Mouse (Mus musculus) inflammation-experienced regulatory T-cells, adult 16 weeks (primary cell): ENCODE results near the gene Tut1. TPM values are rescaled to one million over a fixed set of nuclear protein-coding genes. Genes with fewer than 3 reads are reported as not detected.

Experiments
- polyA plus RNA-seq: library from polyadenylated mRNA; unstranded; fragments of 100-300 nt; shearing (Covaris generic); gene quantifications from one replicate; pipeline ENCODE4 v1.2.1, GENCODE M21; 2017

The Tut1 gene
- polyA plus RNA-seq: 55.5 TPM

DNA sequence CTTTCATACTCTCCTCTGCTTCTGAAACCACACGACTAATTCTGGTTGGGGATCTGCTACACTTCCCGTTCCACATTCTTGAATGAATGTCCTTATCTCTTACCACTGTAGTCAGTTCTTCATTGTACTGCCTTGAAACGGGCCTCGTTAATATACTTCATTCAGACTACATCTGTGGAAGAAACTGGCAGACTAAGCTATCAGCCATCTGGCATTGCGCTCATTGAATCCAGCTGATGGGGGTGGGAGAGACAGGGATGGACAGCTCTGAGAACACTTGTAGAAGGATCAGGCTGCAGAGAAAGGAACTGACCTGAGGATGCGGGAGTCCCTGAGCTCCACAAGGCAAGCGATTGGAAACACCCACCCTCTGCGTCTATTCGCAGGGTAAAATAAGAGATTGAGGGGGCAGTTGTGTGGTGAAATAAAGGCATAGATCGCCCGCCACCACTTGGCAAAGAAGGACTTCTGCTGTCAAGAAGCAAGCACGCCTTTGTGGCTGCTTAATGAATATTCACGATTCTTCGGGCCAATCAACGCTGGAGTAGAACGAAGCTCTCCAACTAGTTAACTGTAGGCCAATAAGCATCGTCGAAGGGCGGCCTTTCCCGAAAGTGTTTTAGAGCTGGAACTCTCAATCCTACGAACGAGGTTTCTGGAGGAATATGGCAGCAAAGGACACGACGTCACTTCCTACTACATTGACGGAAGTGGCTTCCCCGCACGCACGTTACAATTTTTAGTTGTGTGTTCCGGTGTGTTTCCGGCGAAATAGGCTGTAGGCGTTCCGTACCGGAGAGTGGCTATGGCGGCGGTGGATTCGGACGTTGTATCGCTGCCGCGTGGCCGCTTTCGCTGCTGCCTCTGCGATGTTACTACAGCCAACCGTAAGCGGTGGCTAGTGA is at the start of gene Tut1:
TSS of gene Tut1 (plus strand) at position 713 of the 905 bp plus-strand sequence.

DNA sequence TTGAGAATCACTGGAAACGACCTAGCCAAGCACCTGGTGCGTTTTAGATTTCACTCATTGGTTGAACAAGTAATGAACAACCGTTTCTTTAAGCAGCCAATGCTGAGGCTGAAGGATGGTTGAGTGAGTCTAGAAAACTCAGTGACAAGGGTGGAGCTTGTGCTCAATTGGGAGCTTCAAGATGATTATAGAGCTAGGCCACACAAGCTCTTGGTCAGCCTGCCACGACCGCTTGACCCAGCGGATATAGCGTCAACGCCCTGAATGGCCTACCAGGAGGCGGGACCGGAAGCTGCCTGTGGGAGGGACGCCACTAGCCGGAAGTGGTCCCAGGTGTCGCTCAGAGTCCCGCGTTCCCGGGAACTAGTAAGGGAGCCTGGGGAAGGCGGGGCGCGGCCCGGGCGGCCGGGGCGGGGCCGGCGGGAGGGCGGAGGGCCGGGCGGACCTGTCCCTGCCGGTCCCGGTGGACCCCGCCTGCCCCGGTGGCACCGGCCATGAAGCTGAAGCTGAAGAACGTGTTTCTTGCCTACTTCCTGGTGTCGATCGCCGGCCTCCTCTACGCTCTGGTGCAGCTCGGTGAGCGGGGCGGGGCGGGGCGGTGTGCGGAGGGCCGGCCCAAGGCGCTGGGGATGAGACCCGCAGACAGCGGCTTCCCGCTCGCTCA is 33.4 kb upstream of the Tut1 start, which contains the start of gene B3gat3:
TSS of gene B3gat3 (plus strand) at position 302 of the 664 bp plus-strand sequence.

GRCm38 (mm10) chr19:8929224-8930088 is 24.2 kb upstream of the Tut1 start, which contains the start of the genes Rom1 and Eml3:
Gene Rom1, minus strand, starts transcription at chr19:8929356.
Gene Eml3, plus strand, starts transcription at chr19:8929552.

DNA sequence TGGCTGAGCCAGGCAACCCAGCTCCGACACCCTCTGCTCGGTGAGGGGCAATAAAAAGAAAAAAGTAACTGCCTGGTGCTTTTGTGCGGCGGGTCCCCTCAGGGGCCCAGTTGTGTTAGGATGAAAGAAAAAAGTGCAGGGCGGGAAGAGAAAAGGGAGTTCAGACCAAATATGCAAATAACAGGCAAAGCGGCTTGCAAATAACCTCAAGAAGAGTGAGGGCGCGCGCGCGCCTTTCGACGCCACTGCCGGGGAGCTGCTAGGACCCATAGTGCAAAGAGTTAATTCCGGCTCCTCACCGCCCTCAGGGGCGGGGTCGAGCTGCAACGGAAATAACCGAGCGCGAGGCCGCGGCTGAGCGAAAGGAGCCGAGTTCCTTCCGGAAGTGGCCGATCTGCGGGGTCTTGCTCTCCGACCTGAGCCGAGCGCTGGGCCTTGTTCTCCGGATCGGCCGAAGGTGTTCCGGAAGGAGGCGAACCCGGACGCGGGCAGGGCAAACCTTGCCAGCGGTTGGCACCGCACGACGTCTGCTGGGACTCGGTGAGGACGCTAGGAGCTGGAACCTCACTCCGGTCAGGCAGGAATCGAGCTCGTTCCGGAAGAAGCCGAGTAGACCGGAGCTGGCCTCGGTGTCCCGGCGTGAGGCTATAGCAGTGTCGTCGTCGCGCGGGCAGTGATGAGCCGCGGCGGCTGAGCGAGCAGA is 12.0 kb upstream of the Tut1 start, which contains the start of gene Mta2:
TSS of gene Mta2 (plus strand) at position 361 of the 703 bp plus-strand sequence.

DNA sequence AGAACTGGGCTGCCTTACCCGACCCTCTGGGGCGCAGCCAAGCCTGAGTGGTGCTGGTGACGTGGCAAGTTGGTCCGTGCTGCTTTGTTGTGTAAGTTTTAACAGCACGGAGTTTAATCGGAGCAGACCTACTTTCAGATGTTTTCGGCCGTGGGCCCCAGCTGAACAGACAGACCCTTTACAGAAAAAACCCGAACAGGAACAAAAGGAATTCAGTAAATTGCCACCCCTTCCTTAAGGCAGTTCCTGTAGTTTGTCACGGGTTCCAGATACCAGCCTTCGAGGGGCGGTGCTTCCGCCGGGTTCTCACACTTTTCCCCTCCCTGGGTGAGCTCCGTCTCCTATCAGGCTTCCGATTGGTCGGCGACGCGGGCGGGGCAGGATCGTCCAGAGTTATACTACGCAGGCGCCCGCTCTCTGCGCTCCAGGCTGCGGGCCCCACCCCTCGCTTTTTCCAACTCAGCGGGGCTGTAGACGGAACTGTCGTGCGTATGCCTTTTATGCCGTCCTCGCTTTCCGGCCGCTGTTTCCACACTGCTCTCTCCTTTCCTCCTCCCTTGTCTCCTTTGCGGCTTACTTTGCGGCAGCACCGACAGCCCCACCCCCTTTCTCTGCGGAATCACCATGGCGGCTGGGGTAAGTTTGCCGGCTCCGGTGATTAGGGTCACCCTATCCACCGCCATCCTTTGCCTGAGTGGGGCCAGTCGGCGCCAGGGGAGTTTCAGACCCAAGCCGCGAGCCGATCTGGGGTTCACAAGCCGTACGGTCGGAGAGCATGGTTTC is 13.1 kb downstream of the Tut1 start, which contains the start of gene Eef1g:
TSS of gene Eef1g (plus strand) at position 452 of the 783 bp plus-strand sequence.

GRCm38 (mm10) chr19:8989066-8989566 is 35.5 kb downstream of the Tut1 start, which contains the start of gene Ahnak:
Gene Ahnak, plus strand, starts transcription at chr19:8989284.

Other genes with a start within 250 kb of the Tut1 start
- 132 TPM for gene Slc3a2, start 230.5 kb upstream of the Tut1 start, polyA plus RNA-seq
- 88.5 TPM for gene Wdr74, start 218.0 kb upstream of the Tut1 start, polyA plus RNA-seq
- gene 1700092M07Rik, start 213.1 kb upstream of the Tut1 start, polyA plus RNA-seq: 1.1 TPM
- 189 TPM for gene Stx5a, start 212.4 kb upstream of the Tut1 start, polyA plus RNA-seq
- 324 TPM for gene Nxf1, start 196.8 kb upstream of the Tut1 start, polyA plus RNA-seq
- gene Tmem223, start 182.9 kb upstream of the Tut1 start, polyA plus RNA-seq: 107 TPM
- gene Tmem179b, start 179.4 kb upstream of the Tut1 start, polyA plus RNA-seq: 167 TPM
- gene Taf6l, start 167.4 kb upstream of the Tut1 start, polyA plus RNA-seq: 6.1 TPM
- 172 TPM for gene Polr2g, start 155.3 kb upstream of the Tut1 start, polyA plus RNA-seq
- gene Zbtb3, start 151.3 kb upstream of the Tut1 start, polyA plus RNA-seq: 4.3 TPM
- 57.9 TPM for gene Ttc9c, start 134.5 kb upstream of the Tut1 start, polyA plus RNA-seq
- gene Hnrnpul2, start 133.8 kb upstream of the Tut1 start, polyA plus RNA-seq: 5.4 TPM
- not detected for gene AC129217.1, start 124.1 kb upstream of the Tut1 start, polyA plus RNA-seq
- gene Bscl2, start 116.4 kb upstream of the Tut1 start, polyA plus RNA-seq: 112 TPM
- 0.45 TPM for gene Gng3, start 114.7 kb upstream of the Tut1 start, polyA plus RNA-seq
- gene Lrrn4cl, start 103.1 kb upstream of the Tut1 start, polyA plus RNA-seq: not detected
- 165 TPM for gene Ubxn1, start 82.4 kb upstream of the Tut1 start, polyA plus RNA-seq
- 82.7 TPM for gene Uqcc3, start 72.9 kb upstream of the Tut1 start, polyA plus RNA-seq
- gene Lbhd1, start 70.1 kb upstream of the Tut1 start, polyA plus RNA-seq: 75.6 TPM
- not detected for gene Gm49403, start 69.9 kb upstream of the Tut1 start, polyA plus RNA-seq
- 74.5 TPM for gene 1810009A15Rik, start 65.0 kb upstream of the Tut1 start, polyA plus RNA-seq
- not detected for gene Gm49416, start 64.9 kb upstream of the Tut1 start, polyA plus RNA-seq
- 55.6 TPM for gene Ints5, start 60.8 kb upstream of the Tut1 start, polyA plus RNA-seq
- 145 TPM for gene Ganab, start 55.8 kb upstream of the Tut1 start, polyA plus RNA-seq
- gene B3gat3, start 33.5 kb upstream of the Tut1 start, polyA plus RNA-seq: 37.2 TPM
- 11.8 TPM for gene Rom1, start 24.5 kb upstream of the Tut1 start, polyA plus RNA-seq
- gene Eml3, start 24.3 kb upstream of the Tut1 start, polyA plus RNA-seq: 76.0 TPM
- gene Mta2, start 12.0 kb upstream of the Tut1 start, polyA plus RNA-seq: 248 TPM
- 297 TPM for gene Eef1g, start 13.2 kb downstream of the Tut1 start, polyA plus RNA-seq
- 137 TPM for gene Ahnak, start 35.4 kb downstream of the Tut1 start, polyA plus RNA-seq
- gene Scgb1a1, start 134.1 kb downstream of the Tut1 start, polyA plus RNA-seq: not detected
- 24.1 TPM for gene Asrgl1, start 181.8 kb downstream of the Tut1 start, polyA plus RNA-seq